Mouse (Mus musculus): ENCODE data around the gene Cdhr3. TPM values are rescaled to one million over a fixed set of nuclear protein-coding genes. Genes with fewer than 3 reads are reported as not detected.
A peak's percentile ranks its signal among the peaks of the same experiment; 100 is the strongest.

The Cdhr3 gene
- total RNA-seq (2021): 1 to 10 TPM in 1 of 2 experiments, under 1 TPM in 1; 0.36 to 1.2 TPM
- long read RNA-seq, experiment 1: 0 reads
- long read RNA-seq, experiment 2, partial matches to known transcripts: 1 of 2 reads
- long read RNA-seq, experiment 2, other reads (novel, unspliced or antisense): 1 of 2 reads

- no peak for DNase-seq (ENCODE audit: low spot score)
These were observed at the start of gene Cdhr3 for GRCm38 (mm10) chr12:33092775-33093174. Gene Cdhr3 (minus strand): TSS chr12:33092875.

- DNase-seq (ENCODE audit: low spot score): peak; percentile 74
These were observed 46.4 kb upstream of the Cdhr3 start for GRCm38 (mm10) chr12:33139083-33139482.

GRCm38 (mm10) chr12:33137857-33138256 lies 45.2 kb upstream of the Cdhr3 start:
- DNase-seq (ENCODE audit: low spot score): no peak

GRCm38 (mm10) chr12:33131796-33132195 lies 39.1 kb upstream of the Cdhr3 start:
- no peak for DNase-seq (ENCODE audit: low spot score)

GRCm38 (mm10) chr12:33130401-33130800 lies 37.7 kb upstream of the Cdhr3 start:
- DNase-seq (ENCODE audit: low spot score): no peak

GRCm38 (mm10) chr12:33129410-33129809 lies 36.7 kb upstream of the Cdhr3 start:
- DNase-seq (ENCODE audit: low spot score): peak; percentile 31

- no peak for DNase-seq (ENCODE audit: low spot score)
These were observed 36.0 kb upstream of the Cdhr3 start for GRCm38 (mm10) chr12:33128702-33129101.

- no peak for DNase-seq (ENCODE audit: low spot score)
These were observed 35.4 kb upstream of the Cdhr3 start for GRCm38 (mm10) chr12:33128121-33128520.

- DNase-seq (ENCODE audit: low spot score): no peak
These were observed 33.6 kb upstream of the Cdhr3 start for GRCm38 (mm10) chr12:33126243-33126642.

GRCm38 (mm10) chr12:33125594-33126227 lies 33.0 kb upstream of the Cdhr3 start:
- no peak for DNase-seq (ENCODE audit: low spot score)

GRCm38 (mm10) chr12:33118624-33119301 lies 26.1 kb upstream of the Cdhr3 start:
- DNase-seq (ENCODE audit: low spot score): no peak

GRCm38 (mm10) chr12:33110894-33111471 lies 18.3 kb upstream of the Cdhr3 start:
- DNase-seq (ENCODE audit: low spot score): peak; percentile 42

- DNase-seq (ENCODE audit: low spot score): peak; percentile 39
These were observed 16.9 kb upstream of the Cdhr3 start for GRCm38 (mm10) chr12:33109531-33109930.

- DNase-seq (ENCODE audit: low spot score): no peak
These were observed 13.9 kb upstream of the Cdhr3 start for GRCm38 (mm10) chr12:33106438-33107167.

GRCm38 (mm10) chr12:33105724-33106123 lies 13.0 kb upstream of the Cdhr3 start:
- DNase-seq (ENCODE audit: low spot score): no peak

- no peak for DNase-seq (ENCODE audit: low spot score)
These were observed 9.9 kb upstream of the Cdhr3 start for GRCm38 (mm10) chr12:33102342-33103115.

GRCm38 (mm10) chr12:33101627-33102026 lies 9.0 kb upstream of the Cdhr3 start:
- DNase-seq (ENCODE audit: low spot score): no peak

GRCm38 (mm10) chr12:33096017-33096416 lies 3.3 kb upstream of the Cdhr3 start:
- DNase-seq (ENCODE audit: low spot score): no peak

- DNase-seq (ENCODE audit: low spot score): no peak
These were observed 479 bp downstream of the Cdhr3 start for GRCm38 (mm10) chr12:33092196-33092595.

- no peak for DNase-seq (ENCODE audit: low spot score)
These were observed 6.5 kb downstream of the Cdhr3 start for GRCm38 (mm10) chr12:33086151-33086550.

GRCm38 (mm10) chr12:33084683-33085082 lies 8.0 kb downstream of the Cdhr3 start:
- no peak for DNase-seq (ENCODE audit: low spot score)
